Mouse (Mus musculus) stomach, postnatal 0 days (tissue): ENCODE results near the gene Nrgn. TPM values are rescaled to one million over a fixed set of nuclear protein-coding genes. Genes with fewer than 3 reads are reported as not detected.

Source experiments
- ATAC-seq: fragments of 200-750 bp; cut with Nextera tagmentation; 2 replicates; pipeline ENCODE4 v1.8.0; 2017; ENCODE audit not compliant: low FRiP score, low TSS enrichment
- DNase-seq: peaks from one replicate; pipeline ENCODE4 v3.0.0-alpha.2; 2016; ENCODE audit warnings: low spot score
- H3K27ac ChIP-seq: fragments of 300-500 bp; sonication (generic); replicated peaks from 2 replicates; pipeline ENCODE4 v1.5.1; 2014; ENCODE audit warnings: mild to moderate bottlenecking, control low read depth
- H3K27me3 ChIP-seq: fragments of 300-500 bp; sonication (generic); 2 replicates; pipeline ENCODE4 v1.6.1; 2014; ENCODE audit warnings: low read length; ENCODE audit not compliant: control insufficient read depth, insufficient read depth
- H3K36me3 ChIP-seq: fragments of 300-500 bp; sonication (generic); 2 replicates; pipeline ENCODE4 v1.6.1; 2014; ENCODE audit warnings: low read length, mixed read lengths; ENCODE audit not compliant: control insufficient read depth, insufficient read depth
- H3K4me1 ChIP-seq: fragments of 300-500 bp; sonication (generic); replicated peaks from 2 replicates; pipeline ENCODE4 v1.6.1; 2014; ENCODE audit warnings: antibody characterized with exemption; ENCODE audit not compliant: control insufficient read depth, insufficient read depth
- H3K4me2 ChIP-seq: fragments of 300-500 bp; sonication (generic); replicated peaks from 2 replicates; pipeline ENCODE4 v1.6.1; 2014; ENCODE audit warnings: low read depth, mild to moderate bottlenecking, control low read depth, moderate library complexity
- H3K4me3 ChIP-seq: fragments of 300-500 bp; sonication (generic); 2 replicates; pipeline ENCODE4 v1.5.1; 2014; ENCODE audit warnings: low read depth, low read length, control low read depth
- H3K9ac ChIP-seq: fragments of 300-500 bp; sonication (generic); 2 replicates; pipeline ENCODE4 v1.6.1; 2014; ENCODE audit warnings: mild to moderate bottlenecking, low read length, control low read depth, mixed read lengths
- H3K9me3 ChIP-seq: fragments of 300-500 bp; sonication (generic); 2 replicates; pipeline ENCODE4 v1.6.1; 2016; ENCODE audit warnings: low read length; ENCODE audit not compliant: control insufficient read depth
- CTCF ChIP-seq: IDR thresholded peaks from 2 replicates; pipeline ENCODE4 v1.5.1; 2016; ENCODE audit warnings: antibody characterized with exemption, low read depth, mild to moderate bottlenecking, moderate library complexity
- EP300 ChIP-seq: optimal IDR thresholded peaks from 2 replicates; pipeline ENCODE3; 2016; ENCODE audit warnings: antibody characterized with exemption
- WGBS: fragments of 180-500 bp; shearing (Covaris S2); extraction: QIAGEN DNeasy Blood & Tissue Kit; methylation state at CpG from one replicate; pipeline ENCODE4 v1.1.7; 2014; 5-methylcytosine and 5-hydroxymethylcytosine counted together
- polyA plus RNA-seq: library from polyadenylated mRNA; unstranded; fragments of >200 nt; fragmentation: Nextera tagmentation; extraction: Ambion mirVana; gene quantifications from 2 replicates; pipeline ENCODE4 v1.2.1, GENCODE M21; 2015

Gene Nrgn
- polyA plus RNA-seq, 1 experiment from 2014 or later, result 2.3 TPM

DNA sequence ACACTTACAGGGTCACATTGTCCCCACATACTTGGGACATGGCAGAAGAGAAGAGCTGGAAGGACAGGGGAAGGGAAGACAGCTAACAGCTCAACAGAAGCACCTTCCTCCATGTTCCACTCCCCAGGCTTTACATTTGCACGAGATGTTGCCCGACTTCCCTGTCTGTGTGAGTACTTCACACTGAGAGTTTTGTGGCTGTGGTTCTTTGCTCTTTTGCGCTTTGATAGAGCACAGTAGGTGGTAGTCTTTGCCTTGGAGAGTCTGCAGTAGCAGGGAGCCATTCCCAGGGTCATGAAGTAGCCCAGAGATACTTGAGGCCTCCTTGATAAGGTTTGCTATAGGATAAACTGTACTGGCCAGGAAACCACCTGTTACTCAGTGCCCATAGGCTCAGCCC is 52.5 kb downstream of the Nrgn start:
- Histone ChIP-seq H3K9ac (no peak overlapping the region), H3K4me1 (no peaks in the 10 kb centered on the region), H3K9me3 (no peaks in the 10 kb centered on the region), H3K4me3 (no peak overlapping the region), H3K36me3 (no peaks in the 10 kb centered on the region), H3K4me2 (no peak overlapping the region), H3K27me3 (no peaks in the 10 kb centered on the region), H3K27ac (no peak overlapping the region)
- ATAC-seq, result no peak
- DNase-seq, result no peak
- WGBS, result 81% methylated on average over 3 of the region's 3 CpGs
- no peak for TF ChIP-seq CTCF
- TF ChIP-seq EP300, result no peak

DNA sequence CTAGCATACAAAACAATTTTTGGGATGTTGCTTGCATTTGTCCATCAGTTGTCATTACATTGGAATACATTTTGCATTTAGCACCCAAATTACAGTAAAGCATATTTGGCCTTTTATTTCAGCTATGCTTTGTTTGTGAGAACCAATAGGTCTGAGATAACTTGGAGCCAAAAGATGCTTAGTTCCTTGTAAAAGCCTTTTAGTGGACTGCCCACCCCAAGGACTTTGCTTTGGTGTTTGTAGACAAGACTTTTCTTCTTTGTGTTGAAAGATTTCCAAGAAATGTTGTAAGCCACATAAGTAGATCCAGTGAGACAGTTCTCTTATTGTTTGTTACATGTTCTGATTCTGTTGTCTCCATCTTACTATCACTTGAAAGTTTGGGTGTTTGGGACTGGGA is 56.4 kb downstream of the Nrgn start:
- Histone ChIP-seq H3K4me2 (no peak overlapping the region), H3K4me1 (no peaks in the 10 kb centered on the region), H3K27ac (no peak overlapping the region), H3K36me3 (no peaks in the 10 kb centered on the region), H3K9me3 (no peaks in the 10 kb centered on the region), H3K9ac (no peak overlapping the region), H3K27me3 (no peaks in the 10 kb centered on the region), H3K4me3 (no peak overlapping the region)
- DNase-seq, result no peak
- ATAC-seq, result no peak
- no peak for TF ChIP-seq CTCF
- no peak for TF ChIP-seq EP300

DNA sequence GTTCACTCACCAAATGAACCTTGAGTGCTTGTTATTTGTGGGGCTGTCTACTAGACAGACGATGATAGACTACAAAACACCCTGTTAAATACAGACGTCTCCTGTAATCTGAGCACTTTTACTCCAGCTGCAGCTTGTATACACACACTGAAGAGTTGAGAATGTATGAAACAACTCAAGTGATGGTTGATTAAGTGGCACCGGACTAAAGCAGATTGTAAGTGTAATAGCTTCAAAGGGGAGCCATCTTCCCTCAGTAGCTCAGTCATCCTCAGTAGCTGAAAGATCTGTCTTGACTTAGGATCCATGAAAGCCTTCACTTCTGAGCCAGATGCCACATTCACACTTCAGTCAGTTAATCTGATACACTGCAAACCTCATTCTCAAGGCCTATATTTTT is 56.9 kb downstream of the Nrgn start:
- no peak for DNase-seq

More for the DNA sequence above, 56.9 kb downstream of the Nrgn start:
- no peak overlapping the region for H3K4me3 ChIP-seq
- no peak for ATAC-seq
- H3K27ac ChIP-seq, result no peak overlapping the region
- H3K27me3 ChIP-seq, result no peaks in the 10 kb centered on the region
- no peaks in the 10 kb centered on the region for H3K9me3 ChIP-seq
- 54% methylated on average over 3 of the region's 3 CpGs for whole genome bisulfite sequencing
- TF ChIP-seq EP300 (no peak), CTCF (no peak)
- H3K9ac ChIP-seq, result no peak overlapping the region
- H3K4me1 ChIP-seq, result no peaks in the 10 kb centered on the region
- no peak overlapping the region for H3K4me2 ChIP-seq
- no peaks in the 10 kb centered on the region for H3K36me3 ChIP-seq

Other genes starting within 250 kb of the Nrgn start
- 2.2 TPM in 2 replicates for gene Ccdc15, start 204.5 kb downstream of the Nrgn start, polyA plus RNA-seq
- 0.08 and 0.10 TPM in 2 replicates for gene Hepacam, start 185.6 kb downstream of the Nrgn start, polyA plus RNA-seq
- gene Robo4, start 151.0 kb downstream of the Nrgn start, polyA plus RNA-seq, result 4.4 and 5.2 TPM in 2 replicates
- gene Robo3, start 119.7 kb downstream of the Nrgn start, polyA plus RNA-seq, result 0.02 and 0.11 TPM in 2 replicates
- gene Msantd2, start 63.6 kb downstream of the Nrgn start, polyA plus RNA-seq, result 7.5 TPM in 2 replicates
- 28.2 and 30.5 TPM in 2 replicates for gene Esam, start 24.8 kb downstream of the Nrgn start, polyA plus RNA-seq
- gene Vsig2, start 13.6 kb downstream of the Nrgn start, polyA plus RNA-seq, result 350 and 369 TPM in 2 replicates
- 6.9 and 7.7 TPM in 2 replicates for gene Siae, start 2.8 kb upstream of the Nrgn start, polyA plus RNA-seq
- gene Spa17, start 60.8 kb upstream of the Nrgn start, polyA plus RNA-seq, result 3.4 and 4.0 TPM in 2 replicates
- gene Tbrg1, start 104.4 kb upstream of the Nrgn start, polyA plus RNA-seq, result 171 and 180 TPM in 2 replicates
- 0.15 TPM in 1 of 2 replicates, not detected in the other for gene Panx3, start 116.3 kb upstream of the Nrgn start, polyA plus RNA-seq
- gene Olfr160, start 163.3 kb upstream of the Nrgn start, polyA plus RNA-seq, result 0.04 TPM in 1 of 2 replicates, not detected in the other
- gene Olfr874, start 192.2 kb upstream of the Nrgn start, polyA plus RNA-seq, result not detected in 2 replicates
- gene Olfr875, start 219.0 kb upstream of the Nrgn start, polyA plus RNA-seq, result not detected in 2 replicates